Mouse (Mus musculus): ENCODE results near the gene Coro1c.
A peak's percentile ranks its signal among the peaks of the same experiment; 100 is the strongest.
"Not testable (repeated sequence)": the region's sequence is repeated elsewhere in the genome, so short reads cannot be mapped to it uniquely, and the experiment has no call there.

Coro1c gene

GRCm38 (mm10) chr5:113829566-113830291 is 78.8 kb downstream of the Coro1c start:
- DNase-seq (ENCODE audit: extremely low spot score) = no peak

- no peak for DNase-seq (ENCODE audit: extremely low spot score)
These were observed 80.1 kb downstream of the Coro1c start for GRCm38 (mm10) chr5:113828481-113828880.

- DNase-seq (ENCODE audit: extremely low spot score) = no peak
These were observed 80.6 kb downstream of the Coro1c start for GRCm38 (mm10) chr5:113827991-113828411.

GRCm38 (mm10) chr5:113826619-113827018 is 81.9 kb downstream of the Coro1c start:
- no peak for DNase-seq (ENCODE audit: extremely low spot score)

- no peak for DNase-seq (ENCODE audit: extremely low spot score)
These were observed 83.0 kb downstream of the Coro1c start for GRCm38 (mm10) chr5:113825558-113825957.

GRCm38 (mm10) chr5:113824228-113824627 is 84.3 kb downstream of the Coro1c start:
- DNase-seq (ENCODE audit: extremely low spot score) = no peak

GRCm38 (mm10) chr5:113818572-113818971 is 90.0 kb downstream of the Coro1c start:
- no peak for DNase-seq (ENCODE audit: extremely low spot score)

GRCm38 (mm10) chr5:113815638-113816152 is 92.9 kb downstream of the Coro1c start:
- DNase-seq (ENCODE audit: extremely low spot score) = peak; percentile 86

- no peak for DNase-seq (ENCODE audit: extremely low spot score)
These were observed 93.5 kb downstream of the Coro1c start for GRCm38 (mm10) chr5:113815041-113815389.

- no peak for DNase-seq (ENCODE audit: extremely low spot score)
These were observed 94.2 kb downstream of the Coro1c start for GRCm38 (mm10) chr5:113814111-113815040.

GRCm38 (mm10) chr5:113813608-113814007 is 95.0 kb downstream of the Coro1c start:
- DNase-seq (ENCODE audit: extremely low spot score) = no peak

- DNase-seq (ENCODE audit: extremely low spot score) = no peak
These were observed 95.9 kb downstream of the Coro1c start for GRCm38 (mm10) chr5:113812638-113813037.

- DNase-seq (ENCODE audit: extremely low spot score) = not testable (repeated sequence)
These were observed 96.6 kb downstream of the Coro1c start for GRCm38 (mm10) chr5:113811824-113812420.

- DNase-seq (ENCODE audit: extremely low spot score) = no peak
These were observed 98.4 kb downstream of the Coro1c start for GRCm38 (mm10) chr5:113810111-113810510.

GRCm38 (mm10) chr5:113808177-113808576 is 100.4 kb downstream of the Coro1c start:
- peak; percentile 57 for DNase-seq (ENCODE audit: extremely low spot score)

GRCm38 (mm10) chr5:113807712-113808111 is 100.8 kb downstream of the Coro1c start:
- DNase-seq (ENCODE audit: extremely low spot score) = peak; percentile 28

- no peak for DNase-seq (ENCODE audit: extremely low spot score)
These were observed 102.1 kb downstream of the Coro1c start for GRCm38 (mm10) chr5:113806414-113806813.

GRCm38 (mm10) chr5:113805301-113805700 is 103.3 kb downstream of the Coro1c start:
- no peak for DNase-seq (ENCODE audit: extremely low spot score)

- no peak for DNase-seq (ENCODE audit: extremely low spot score)
These were observed 104.1 kb downstream of the Coro1c start for GRCm38 (mm10) chr5:113804395-113804966.

GRCm38 (mm10) chr5:113800280-113800679 is 108.3 kb downstream of the Coro1c start, which contains the start of gene Tmem119:
Gene Tmem119, minus strand, starts transcription at chr5:113800516.
- peak; percentile 82 for DNase-seq (ENCODE audit: extremely low spot score)

GRCm38 (mm10) chr5:113799691-113800090 is 108.9 kb downstream of the Coro1c start:
- peak; percentile 48 for DNase-seq (ENCODE audit: extremely low spot score)

- no peak for DNase-seq (ENCODE audit: extremely low spot score)
These were observed 110.0 kb downstream of the Coro1c start for GRCm38 (mm10) chr5:113798525-113798924.

Data from embryo, embryonic 9.5 days (tissue).